Mouse (Mus musculus) urinary bladder, postnatal 10 days (tissue): ENCODE measurements at regions not wholly inside any gene's neighbourhood (a gene's known extent, or its start where the extent isn't known, plus 50 kb on each side); places are given as distances from the start of the nearest gene placed in this dataset.

ENCODE experiments used
- DNase-seq: peaks from one replicate; pipeline ENCODE4 v3.0.0; 2022; ENCODE audit warnings: low spot score

GRCm38 (mm10) chr7:116857141-116857540 lies 353.0 kb downstream of the Nucb2 start:
- no peak for DNase-seq

DNA sequence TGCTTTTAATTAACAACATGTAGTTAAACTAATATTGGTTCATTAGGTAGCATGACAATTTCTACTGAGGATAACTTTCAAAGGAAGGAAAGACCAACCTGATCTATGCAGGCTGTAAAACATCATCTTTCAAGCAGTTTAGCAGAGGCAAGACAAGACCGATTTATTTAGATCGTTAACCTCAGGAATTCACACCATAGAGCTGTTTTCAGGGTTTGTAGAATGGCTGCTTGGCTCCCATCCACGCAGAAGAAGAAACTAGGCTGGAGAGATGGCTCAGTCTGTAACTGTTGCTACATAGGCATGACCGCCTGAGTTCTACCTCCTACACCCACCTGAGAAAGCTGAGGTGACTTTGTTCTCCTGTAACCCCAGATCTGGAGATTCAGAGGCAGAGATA lies 353.6 kb downstream of the Nucb2 start:
- no peak for DNase-seq

DNA sequence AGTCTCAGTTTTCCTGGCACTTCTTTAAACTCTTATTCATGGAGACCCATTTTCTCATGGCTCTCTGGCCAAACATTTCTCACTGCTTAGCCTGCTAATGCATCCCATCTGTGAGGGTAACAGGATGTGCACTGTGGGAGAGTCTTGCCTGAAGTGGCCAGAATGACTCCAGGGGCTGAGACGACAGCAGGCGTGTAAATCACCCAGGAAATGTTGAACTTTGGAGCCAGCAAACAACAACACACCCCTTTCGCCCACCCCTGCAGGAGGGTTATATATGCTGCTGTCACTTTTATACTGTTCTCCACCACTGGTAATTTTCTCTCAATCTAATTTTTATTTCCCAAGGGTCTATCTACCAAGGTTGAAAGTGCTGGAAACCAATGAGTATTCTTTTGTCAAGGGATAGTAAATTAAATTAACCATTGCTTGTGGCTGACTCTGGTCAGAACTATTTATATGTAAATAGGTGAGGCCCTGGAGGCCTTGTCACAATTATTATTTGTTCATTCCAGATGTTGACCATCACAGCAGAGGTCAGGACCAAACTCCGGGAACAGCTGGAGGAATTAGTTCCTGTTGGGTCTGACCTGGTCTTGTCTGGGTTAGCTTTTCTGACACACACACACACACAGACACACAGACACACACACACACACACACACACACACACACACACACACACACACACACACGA lies 378.2 kb downstream of the Nucb2 start:
- DNase-seq = no peak

DNA sequence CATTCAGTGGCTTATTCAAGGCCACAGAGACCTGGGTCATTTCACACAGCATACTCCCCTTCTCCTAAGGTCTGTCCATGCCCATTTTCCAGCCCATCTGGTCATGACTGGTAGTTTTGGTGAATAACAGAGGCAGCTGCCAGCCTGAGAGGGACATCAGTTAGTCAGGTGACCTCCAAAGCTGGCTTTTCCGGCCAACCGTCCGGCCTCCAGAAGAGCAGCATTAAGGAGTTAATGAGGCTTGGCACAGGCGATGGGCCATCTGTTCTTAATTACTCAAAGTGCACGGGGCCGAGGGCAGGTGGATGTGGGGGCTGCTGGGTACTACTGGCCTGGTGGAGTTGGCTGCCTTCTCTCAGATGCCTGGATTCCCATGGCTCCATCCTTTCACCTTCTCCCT lies 389.7 kb downstream of the Nucb2 start:
- no peak for DNase-seq

DNA sequence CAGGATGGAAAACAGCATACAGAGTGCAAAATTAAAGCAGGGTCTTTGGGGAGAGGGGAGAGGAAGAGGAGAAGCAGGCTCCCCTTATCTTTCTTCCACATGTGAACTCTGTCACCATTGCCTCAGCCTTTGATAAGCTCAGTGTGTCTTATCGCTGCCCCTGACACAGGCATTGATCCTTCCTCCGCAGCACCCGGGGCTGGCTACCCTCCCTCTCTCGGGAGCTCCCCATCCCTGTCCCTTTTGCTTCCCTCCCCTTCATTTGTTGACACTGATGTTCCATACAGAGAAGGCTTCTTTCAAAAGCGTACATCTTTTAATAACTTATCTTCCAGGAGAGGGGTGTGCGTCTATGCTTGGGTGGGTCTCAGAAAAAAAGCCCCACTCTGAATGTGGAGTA lies 411.6 kb downstream of the Nucb2 start:
- DNase-seq = no peak

- no peak for DNase-seq
Observed at GRCm38 (mm10) chr7:116917921-116918670, 413.9 kb downstream of the Nucb2 start.

GRCm38 (mm10) chr7:116946448-116946847 lies 434.3 kb upstream of the Xylt1 start:
- no peak for DNase-seq

DNA sequence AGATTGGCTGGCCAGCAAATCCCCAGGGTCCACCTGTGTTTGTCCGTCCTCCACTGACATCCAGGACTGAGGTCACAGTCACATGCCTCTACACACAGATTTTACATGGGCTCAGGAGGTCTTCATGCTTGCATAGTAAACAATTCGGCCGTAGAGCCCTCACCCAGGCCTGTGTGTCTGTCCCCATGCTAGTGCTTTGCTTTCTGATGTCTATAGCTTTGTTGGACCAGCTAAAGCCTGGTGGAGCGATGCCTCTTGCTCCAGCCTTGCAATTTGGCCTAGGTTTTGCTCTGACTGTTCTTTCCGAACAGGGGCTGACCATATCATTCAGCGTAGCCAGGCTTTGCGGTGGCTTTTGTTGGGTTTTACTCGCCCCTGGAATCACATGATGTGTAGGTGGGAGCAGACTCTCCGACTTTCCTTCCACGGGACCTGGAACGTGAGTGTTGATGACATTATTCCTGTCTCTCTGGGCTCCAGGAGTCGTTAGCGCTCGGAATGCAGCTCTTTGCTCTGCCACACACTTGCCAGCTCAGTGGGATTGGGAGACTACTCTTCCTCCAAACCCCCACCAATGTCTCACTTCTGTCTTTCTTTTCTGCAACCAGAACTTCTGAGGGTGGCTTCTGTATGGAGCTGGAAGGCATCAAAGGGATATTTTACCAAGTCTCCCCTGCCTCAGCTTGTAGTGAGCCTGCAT lies 421.4 kb upstream of the Xylt1 start:
- no peak for DNase-seq

DNA sequence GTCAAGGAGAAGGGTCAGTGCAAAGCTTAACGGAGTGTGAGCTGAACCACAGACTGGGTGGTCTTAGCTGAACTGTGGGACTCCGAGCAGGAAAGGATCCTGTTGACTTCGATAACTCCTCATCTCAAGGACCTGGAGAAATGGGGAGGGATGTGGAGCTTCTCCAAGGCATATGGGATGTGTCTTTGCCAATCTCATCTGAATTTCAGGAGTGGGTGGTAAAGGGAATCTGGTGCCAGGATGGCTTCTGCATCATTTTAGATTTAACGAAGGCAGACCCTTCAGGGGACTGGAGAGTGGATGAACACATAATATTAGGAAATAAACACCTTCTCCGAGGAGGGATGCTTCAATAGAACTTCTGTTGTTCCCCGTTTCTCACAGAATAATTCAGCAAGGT lies 416.9 kb upstream of the Xylt1 start:
- no peak for DNase-seq

DNA sequence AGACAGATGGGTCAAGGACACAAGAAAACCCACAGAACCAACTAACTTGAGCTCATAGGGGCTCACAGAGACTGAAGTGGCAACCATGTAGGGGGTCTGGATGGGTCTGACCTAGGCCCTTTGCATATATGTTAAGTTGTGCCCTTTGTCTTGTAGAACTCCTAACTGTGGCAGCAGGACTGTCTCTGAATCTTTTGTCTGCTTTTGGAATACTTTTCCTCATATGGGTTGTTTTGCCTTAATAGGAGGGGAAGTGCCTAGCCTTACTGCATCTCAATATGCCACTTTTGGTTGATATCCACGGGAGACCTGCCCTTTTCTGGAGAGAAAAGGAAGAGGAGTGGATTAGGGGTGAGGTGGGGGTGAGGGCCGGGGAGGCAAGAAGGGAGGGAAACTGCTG lies 389.4 kb upstream of the Xylt1 start:
- DNase-seq = no peak

DNA sequence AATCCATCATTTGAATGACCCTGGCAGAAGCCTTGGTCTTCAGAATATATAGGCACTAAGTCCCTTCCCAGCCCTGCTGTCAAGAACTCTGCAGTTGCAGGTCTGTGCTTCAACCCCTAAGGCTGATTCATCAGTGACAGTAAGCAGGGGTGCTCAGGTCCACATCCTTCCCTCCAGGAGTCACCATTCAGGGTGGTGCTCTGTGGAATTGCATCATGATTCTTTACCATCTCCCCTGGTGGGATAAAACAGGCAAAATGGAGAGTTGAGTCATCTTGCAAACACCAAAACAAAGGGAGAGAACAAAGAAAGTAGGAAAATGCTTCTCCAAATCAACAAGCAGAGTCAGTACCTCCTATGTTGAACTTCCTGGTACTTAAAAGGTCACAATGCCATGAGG lies 388.6 kb upstream of the Xylt1 start:
- no peak for DNase-seq

GRCm38 (mm10) chr7:116995770-116996169 lies 385.0 kb upstream of the Xylt1 start:
- no peak for DNase-seq

- DNase-seq = no peak
Observed at GRCm38 (mm10) chr7:117003167-117003566, 377.6 kb upstream of the Xylt1 start.

- DNase-seq = no peak
Observed at GRCm38 (mm10) chr7:117018349-117018748, 362.4 kb upstream of the Xylt1 start.

GRCm38 (mm10) chr7:117021716-117022115 lies 359.1 kb upstream of the Xylt1 start:
- DNase-seq = no peak

DNA sequence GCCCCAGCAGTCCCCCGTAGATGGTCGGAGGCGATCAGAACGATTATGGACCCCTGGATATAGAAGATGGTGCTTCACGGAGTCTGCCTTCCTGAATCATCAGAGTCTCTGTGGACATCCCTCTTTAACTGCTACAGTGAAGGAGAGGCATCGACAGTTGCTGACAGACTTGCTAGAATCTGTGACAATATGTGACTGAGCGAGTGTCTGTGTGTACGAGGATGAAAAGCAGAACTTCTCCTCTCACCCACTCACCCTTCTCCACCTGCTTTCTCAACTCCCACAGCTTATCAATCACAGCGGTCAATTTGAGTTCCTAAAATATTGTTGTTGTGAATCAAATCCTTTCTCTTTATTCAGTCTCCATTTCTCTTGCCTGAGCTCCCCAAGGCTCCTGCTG lies 335.9 kb upstream of the Xylt1 start:
- DNase-seq = no peak

- no peak for DNase-seq
Observed at GRCm38 (mm10) chr7:117049249-117049648, 331.5 kb upstream of the Xylt1 start.

GRCm38 (mm10) chr7:117065771-117066170 lies 315.0 kb upstream of the Xylt1 start:
- DNase-seq = no peak

DNA sequence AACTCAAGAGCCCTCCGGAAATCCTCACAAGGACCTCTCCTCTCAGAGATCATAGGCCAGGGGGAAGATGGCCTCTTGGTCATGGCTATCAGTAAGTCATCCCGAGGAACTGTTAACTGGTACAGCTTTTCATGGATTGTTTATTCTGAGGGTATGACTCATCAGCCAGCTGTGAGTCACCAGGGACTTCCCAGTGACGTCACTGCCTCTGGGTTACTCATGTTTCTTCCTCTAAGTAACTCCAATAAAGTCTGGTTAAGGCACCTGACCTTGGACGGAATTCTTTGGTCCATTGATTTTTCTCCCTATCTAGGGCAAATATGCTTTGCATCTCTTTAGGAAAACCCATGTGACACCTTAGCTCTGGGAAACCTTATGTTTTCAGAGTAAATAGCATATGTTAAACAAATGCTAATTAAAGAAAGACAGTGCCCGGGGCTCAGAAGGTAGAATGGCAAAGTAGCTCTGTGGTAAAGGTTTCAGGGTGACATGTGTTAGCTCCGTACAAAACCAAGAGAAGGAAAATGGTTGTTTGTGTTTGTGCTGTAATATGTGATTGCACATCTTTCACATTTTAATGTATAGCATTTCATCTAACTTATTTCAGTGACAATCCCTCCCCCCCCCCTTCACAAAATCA lies 289.7 kb upstream of the Xylt1 start:
- no peak for DNase-seq

GRCm38 (mm10) chr7:117092860-117093259 lies 287.9 kb upstream of the Xylt1 start:
- DNase-seq = no peak

DNA sequence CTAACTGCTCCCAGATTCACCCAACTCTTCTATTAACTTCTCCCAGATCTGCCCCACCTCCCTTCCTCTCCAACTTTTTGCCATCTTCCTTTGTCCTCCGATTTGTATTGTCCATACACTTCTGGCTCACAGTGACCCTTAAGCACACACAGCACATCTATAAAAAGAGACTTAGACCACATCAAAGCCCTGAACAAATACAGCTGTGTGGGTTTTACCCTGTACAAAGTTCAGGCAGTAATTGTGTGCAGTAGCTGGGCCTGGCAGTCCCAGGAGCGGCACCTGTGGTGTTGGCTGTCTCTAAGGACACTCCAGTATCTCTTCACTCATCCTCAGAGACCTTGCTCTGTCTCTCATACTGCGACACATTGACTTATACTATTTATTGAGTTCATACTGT lies 283.2 kb upstream of the Xylt1 start:
- no peak for DNase-seq

DNA sequence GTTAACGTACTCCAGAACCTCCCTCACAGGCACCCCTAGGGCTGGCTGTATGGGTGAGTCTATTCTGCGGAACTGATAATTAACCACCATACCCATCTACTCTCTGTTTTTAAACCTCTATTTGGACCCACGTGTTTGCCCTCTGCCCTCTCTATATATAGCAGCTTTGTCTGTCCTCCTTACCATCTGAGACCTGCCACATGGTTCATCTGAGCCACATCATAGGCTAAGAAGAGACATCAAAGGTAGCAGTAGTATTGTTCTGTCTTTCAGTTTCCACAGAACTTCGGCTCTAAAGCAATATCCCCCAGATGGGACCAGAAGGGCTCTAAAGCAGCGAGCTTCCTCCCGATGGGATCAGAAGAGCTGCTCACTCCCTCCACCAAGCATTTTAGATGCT lies 281.7 kb upstream of the Xylt1 start:
- no peak for DNase-seq

GRCm38 (mm10) chr7:117103035-117103434 lies 277.7 kb upstream of the Xylt1 start:
- no peak for DNase-seq
